Comparison of ENCODE assay signal across 1 mouse cellular context in the genomic region with DNA sequence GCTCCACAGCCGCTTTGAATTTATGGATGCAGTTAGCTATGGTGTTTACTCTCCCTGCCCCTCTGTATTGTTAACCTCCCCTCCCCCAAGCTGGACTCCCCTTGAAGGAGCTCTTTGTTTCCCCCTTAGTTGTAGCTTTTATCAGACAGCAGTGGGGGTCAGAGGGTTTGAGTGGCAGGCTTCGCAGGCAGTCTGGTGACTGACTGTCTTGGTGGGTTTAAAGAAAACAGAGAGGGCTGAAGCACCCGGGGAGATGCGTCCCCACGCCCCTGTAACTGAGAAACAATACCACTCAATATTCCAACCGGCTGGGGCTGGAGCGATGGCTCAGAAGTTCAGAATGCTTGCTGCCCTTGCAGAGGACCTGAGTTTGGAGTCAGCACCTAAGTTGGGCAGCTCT.
TF ChIP-seq lines count a peak whose summit lies in the region.

No protein-coding gene starts in this region.

TF ChIP-seq in ES-E14, 5 proteins besides CTCF, POLR2A, EP300 and RAD21 (continued from another document):
- TF ChIP-seq MAFK (IDR thresholded peaks at IDR 0.05; ENCODE audit: insufficient read depth, low read depth, low read length), result no peak
